Mouse (Mus musculus): ENCODE data around the gene Plcb4. TPM values are rescaled to one million over a fixed set of nuclear protein-coding genes. Genes with fewer than 3 reads are reported as not detected.

Gene Plcb4
- polyA plus RNA-seq, 1 experiment from 2014 or later: 24.1 TPM

DNA sequence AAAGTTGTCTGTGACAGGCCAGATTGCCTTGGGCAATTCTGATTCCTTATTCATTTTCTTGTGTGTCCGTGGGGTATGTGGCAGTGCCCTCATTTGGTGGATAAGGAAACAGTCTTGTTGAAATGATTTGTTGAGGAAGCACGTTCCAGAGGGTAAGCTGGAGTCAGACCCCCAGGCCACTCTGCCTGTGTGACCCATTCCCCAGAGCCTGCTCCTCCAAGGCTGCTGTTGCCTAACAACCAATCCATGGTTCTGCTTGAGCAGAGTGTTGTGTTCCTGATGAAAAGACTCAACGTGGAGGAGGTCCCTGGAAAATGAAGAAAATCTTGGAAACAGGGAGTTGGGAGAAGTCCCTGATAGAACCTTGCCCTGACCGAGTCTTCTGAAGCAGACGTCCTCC is 18.8 kb downstream of the Plcb4 start:
- 65% methylated on average over 5 of the region's 5 CpGs for WGBS
- DNase-seq (ENCODE audit: low spot score) (no peak), ATAC-seq (replicated peaks; ENCODE audit: low FRiP score) (no peak)
- no peaks in the 10 kb centered on the region for H3K27me3 ChIP-seq (ENCODE audit: control insufficient read depth, insufficient read depth, low read length)
- no peaks in the 10 kb centered on the region for H3K9me3 ChIP-seq (ENCODE audit: control insufficient read depth, low read length)
- H3K4me2 ChIP-seq (ENCODE audit: low read depth, low read length, severe bottlenecking): no peak overlapping the region
- no peak overlapping the region for H3K9ac ChIP-seq (ENCODE audit: low read length)
- H3K27ac ChIP-seq (ENCODE audit: low read depth, low read length): no peak overlapping the region
- H3K4me1 ChIP-seq (replicated peaks; ENCODE audit: control insufficient read depth, insufficient read depth, low read length): no peaks in the 10 kb centered on the region
- H3K4me3 ChIP-seq (ENCODE audit: low read depth, low read length): no peak overlapping the region
- H3K36me3 ChIP-seq (ENCODE audit: control insufficient read depth, insufficient read depth, low read length): no peaks in the 10 kb centered on the region

DNA sequence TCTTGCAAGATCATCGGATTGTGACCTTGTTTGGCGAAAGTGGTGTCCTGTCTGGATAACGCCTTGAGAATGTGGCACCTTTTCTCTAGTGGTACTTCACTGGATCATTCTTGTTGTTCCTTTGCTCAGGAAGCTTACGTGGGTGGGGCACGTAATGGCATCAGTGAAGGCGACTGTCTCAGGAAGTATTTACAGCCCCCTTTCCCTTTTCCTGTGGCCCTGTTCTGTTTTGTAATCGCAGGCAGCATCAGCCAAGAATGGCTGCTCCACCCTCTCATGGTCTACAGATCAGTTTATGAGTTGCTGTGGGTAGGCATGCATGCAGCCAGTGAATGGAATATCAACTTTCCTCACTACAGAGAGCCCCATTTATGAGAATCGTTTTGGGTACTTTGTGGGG is 21.2 kb downstream of the Plcb4 start:
- no peak overlapping the region for H3K27ac ChIP-seq (ENCODE audit: low read depth, low read length)
- ATAC-seq (replicated peaks; ENCODE audit: low FRiP score): no peak
- H3K9me3 ChIP-seq (ENCODE audit: control insufficient read depth, low read length): no peaks in the 10 kb centered on the region
- H3K4me3 ChIP-seq (ENCODE audit: low read depth, low read length): no peak overlapping the region
- 92% methylated on average over 8 of the region's 8 CpGs for WGBS
- H3K27me3 ChIP-seq (ENCODE audit: control insufficient read depth, insufficient read depth, low read length): no peaks in the 10 kb centered on the region
- DNase-seq (ENCODE audit: low spot score): no peak
- no peaks in the 10 kb centered on the region for H3K36me3 ChIP-seq (ENCODE audit: control insufficient read depth, insufficient read depth, low read length)
- H3K4me2 ChIP-seq (ENCODE audit: low read depth, low read length, severe bottlenecking): no peak overlapping the region
- no peak overlapping the region for H3K9ac ChIP-seq (ENCODE audit: low read length)
- no peaks in the 10 kb centered on the region for H3K4me1 ChIP-seq (replicated peaks; ENCODE audit: control insufficient read depth, insufficient read depth, low read length)

DNA sequence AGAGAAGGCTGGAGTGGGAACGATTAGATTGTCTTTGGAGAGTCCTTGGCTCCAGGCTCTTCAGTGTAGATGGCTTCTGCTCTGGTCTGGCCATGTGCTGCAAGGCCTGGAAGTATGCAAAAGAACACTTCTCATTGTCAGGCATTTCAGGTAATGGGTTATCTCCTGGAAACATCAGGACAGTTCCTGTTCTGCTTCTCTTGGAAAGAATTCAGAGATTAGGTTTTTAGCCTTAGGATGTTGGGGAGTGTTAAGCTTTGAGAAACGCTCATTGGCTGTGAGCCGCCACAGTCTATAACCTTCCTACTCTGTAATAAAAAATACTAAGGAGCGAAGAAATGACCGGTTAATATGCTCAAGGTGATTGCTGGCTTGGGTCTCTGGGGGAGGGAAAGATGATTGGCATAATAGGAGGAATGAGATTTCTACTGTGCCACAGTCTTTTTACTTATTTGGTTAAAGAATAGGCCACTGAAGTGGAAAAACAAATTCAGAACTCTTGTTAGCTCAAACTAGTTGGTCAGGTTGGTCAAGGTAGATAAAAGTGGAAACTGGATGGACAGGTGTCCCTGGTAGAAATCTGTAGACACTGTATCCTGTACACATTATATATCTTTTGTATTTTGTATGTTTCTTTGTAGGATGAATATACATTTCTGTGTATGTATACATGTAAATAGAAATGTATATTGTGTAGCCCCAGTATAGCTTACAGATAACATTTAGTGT is 21.8 kb downstream of the Plcb4 start:
- Histone ChIP-seq H3K4me3 (ENCODE audit: low read depth, low read length) (no peak overlapping the region), H3K36me3 (ENCODE audit: control insufficient read depth, insufficient read depth, low read length) (no peaks in the 10 kb centered on the region), H3K27me3 (ENCODE audit: control insufficient read depth, insufficient read depth, low read length) (no peaks in the 10 kb centered on the region), H3K4me1 (replicated peaks; ENCODE audit: control insufficient read depth, insufficient read depth, low read length) (no peaks in the 10 kb centered on the region), H3K4me2 (ENCODE audit: low read depth, low read length, severe bottlenecking) (no peak overlapping the region), H3K27ac (ENCODE audit: low read depth, low read length) (no peak overlapping the region), H3K9ac (ENCODE audit: low read length) (no peak overlapping the region), H3K9me3 (ENCODE audit: control insufficient read depth, low read length) (no peaks in the 10 kb centered on the region)
- 93% methylated on average over 5 of the region's 5 CpGs for WGBS
- DNase-seq (ENCODE audit: low spot score) (no peak), ATAC-seq (replicated peaks; ENCODE audit: low FRiP score) (no peak)

DNA sequence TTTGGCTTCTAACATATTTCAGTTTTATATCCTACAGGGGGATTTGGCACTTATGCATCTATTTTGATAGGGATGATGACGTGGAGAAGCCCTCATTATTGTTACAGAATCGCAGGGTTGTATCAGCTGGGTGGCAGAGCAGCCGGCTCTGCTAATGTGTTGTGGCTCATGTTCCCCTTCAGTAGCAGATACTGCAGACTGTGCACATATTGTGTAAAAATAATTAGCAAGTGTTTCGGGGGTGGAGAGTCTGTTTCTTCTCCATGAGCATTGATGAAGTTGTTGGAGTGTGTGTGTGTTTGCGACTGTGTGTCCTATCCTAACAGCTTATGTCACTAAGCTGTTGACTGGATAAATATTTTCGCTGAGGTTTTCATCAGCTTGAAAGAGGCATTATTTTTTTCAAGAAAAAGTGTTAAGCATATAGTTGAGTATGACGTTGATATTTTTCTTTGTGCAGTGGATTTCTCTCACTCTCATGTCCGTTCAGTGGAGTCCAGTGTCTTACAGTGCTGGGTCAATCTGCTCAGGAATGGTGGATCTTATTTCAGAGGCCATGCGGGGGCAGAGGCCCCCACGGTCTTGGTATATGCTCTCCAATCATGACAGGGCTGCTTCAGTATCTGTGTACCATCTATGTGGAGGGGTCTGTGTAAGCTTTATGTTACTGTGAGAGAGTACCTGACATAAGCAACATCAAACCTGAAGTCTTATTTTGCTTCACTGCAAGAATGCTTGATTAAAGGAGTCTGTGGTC is 25.1 kb downstream of the Plcb4 start:
- no peak for ATAC-seq (replicated peaks; ENCODE audit: low FRiP score)
- WGBS: 85% methylated on average over 10 of the region's 10 CpGs

DNA sequence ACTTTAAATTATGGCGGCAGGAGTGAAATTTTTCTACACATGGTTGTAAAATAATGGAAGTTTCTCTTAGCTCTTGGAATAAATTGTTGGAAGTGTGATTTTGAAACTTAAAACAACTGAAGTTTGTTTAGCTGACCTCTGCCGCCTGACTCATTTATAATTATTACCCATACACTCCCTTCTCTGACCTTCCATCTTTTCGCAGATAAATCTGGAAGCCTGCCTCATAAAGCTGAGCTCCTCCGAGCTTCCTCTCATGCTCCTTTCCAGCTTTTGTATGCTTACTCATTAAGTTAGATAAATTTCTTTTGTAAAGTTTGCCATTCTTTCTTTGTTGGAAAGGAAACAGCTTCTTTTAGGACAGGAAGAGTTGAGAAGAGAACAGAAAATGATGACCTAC is 27.9 kb downstream of the Plcb4 start:
- H3K4me2 ChIP-seq (ENCODE audit: low read depth, low read length, severe bottlenecking): no peak overlapping the region
- WGBS: 90% methylated on average over 4 of the region's 4 CpGs
- H3K27me3 ChIP-seq (ENCODE audit: control insufficient read depth, insufficient read depth, low read length): no peaks in the 10 kb centered on the region
- H3K36me3 ChIP-seq (ENCODE audit: control insufficient read depth, insufficient read depth, low read length): no peaks in the 10 kb centered on the region
- no peak overlapping the region for H3K9ac ChIP-seq (ENCODE audit: low read length)
- no peaks in the 10 kb centered on the region for H3K4me1 ChIP-seq (replicated peaks; ENCODE audit: control insufficient read depth, insufficient read depth, low read length)
- H3K4me3 ChIP-seq (ENCODE audit: low read depth, low read length): no peak overlapping the region
- H3K27ac ChIP-seq (ENCODE audit: low read depth, low read length): no peak overlapping the region
- H3K9me3 ChIP-seq (ENCODE audit: control insufficient read depth, low read length): no peaks in the 10 kb centered on the region
- no peak for ATAC-seq (replicated peaks; ENCODE audit: low FRiP score)
- no peak for DNase-seq (ENCODE audit: low spot score)

More for the DNA sequence above, 25.1 kb downstream of the Plcb4 start:
- no peaks in the 10 kb centered on the region for H3K9me3 ChIP-seq (ENCODE audit: control insufficient read depth, low read length)
- no peaks in the 10 kb centered on the region for H3K36me3 ChIP-seq (ENCODE audit: control insufficient read depth, insufficient read depth, low read length)
- no peaks in the 10 kb centered on the region for H3K27me3 ChIP-seq (ENCODE audit: control insufficient read depth, insufficient read depth, low read length)
- no peaks in the 10 kb centered on the region for H3K4me1 ChIP-seq (replicated peaks; ENCODE audit: control insufficient read depth, insufficient read depth, low read length)
- no peak overlapping the region for H3K4me3 ChIP-seq (ENCODE audit: low read depth, low read length)
- no peak overlapping the region for H3K9ac ChIP-seq (ENCODE audit: low read length)
- no peak overlapping the region for H3K27ac ChIP-seq (ENCODE audit: low read depth, low read length)
- DNase-seq (ENCODE audit: low spot score): no peak
- no peak overlapping the region for H3K4me2 ChIP-seq (ENCODE audit: low read depth, low read length, severe bottlenecking)

DNA sequence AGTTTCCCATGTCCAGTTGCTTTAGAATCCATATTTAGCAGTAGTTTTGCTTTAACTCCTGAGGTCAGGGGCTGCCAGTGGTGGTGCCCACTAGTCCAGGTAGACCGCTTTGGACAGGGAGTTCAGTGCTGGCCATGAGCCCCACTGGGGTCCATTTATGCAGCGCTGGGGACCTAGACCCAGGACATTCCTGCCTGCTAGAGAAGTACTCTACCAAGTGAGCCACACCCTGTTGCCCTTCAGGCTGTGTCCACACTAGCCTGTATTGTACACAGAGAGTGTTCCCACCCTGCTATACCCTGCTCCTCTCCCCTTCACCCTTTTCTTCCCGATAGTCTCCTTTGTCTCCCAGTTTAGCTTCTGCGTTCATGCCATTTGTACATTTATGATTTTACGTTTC is 28.8 kb downstream of the Plcb4 start:
- DNase-seq (ENCODE audit: low spot score) (no peak), ATAC-seq (replicated peaks; ENCODE audit: low FRiP score) (no peak)
- Histone ChIP-seq H3K36me3 (ENCODE audit: control insufficient read depth, insufficient read depth, low read length) (no peaks in the 10 kb centered on the region), H3K27me3 (ENCODE audit: control insufficient read depth, insufficient read depth, low read length) (no peaks in the 10 kb centered on the region), H3K27ac (ENCODE audit: low read depth, low read length) (no peak overlapping the region), H3K4me3 (ENCODE audit: low read depth, low read length) (no peak overlapping the region), H3K4me2 (ENCODE audit: low read depth, low read length, severe bottlenecking) (no peak overlapping the region), H3K9ac (ENCODE audit: low read length) (no peak overlapping the region), H3K9me3 (ENCODE audit: control insufficient read depth, low read length) (no peaks in the 10 kb centered on the region), H3K4me1 (replicated peaks; ENCODE audit: control insufficient read depth, insufficient read depth, low read length) (no peaks in the 10 kb centered on the region)
- 92% methylated on average over 5 of the region's 5 CpGs for WGBS

DNA sequence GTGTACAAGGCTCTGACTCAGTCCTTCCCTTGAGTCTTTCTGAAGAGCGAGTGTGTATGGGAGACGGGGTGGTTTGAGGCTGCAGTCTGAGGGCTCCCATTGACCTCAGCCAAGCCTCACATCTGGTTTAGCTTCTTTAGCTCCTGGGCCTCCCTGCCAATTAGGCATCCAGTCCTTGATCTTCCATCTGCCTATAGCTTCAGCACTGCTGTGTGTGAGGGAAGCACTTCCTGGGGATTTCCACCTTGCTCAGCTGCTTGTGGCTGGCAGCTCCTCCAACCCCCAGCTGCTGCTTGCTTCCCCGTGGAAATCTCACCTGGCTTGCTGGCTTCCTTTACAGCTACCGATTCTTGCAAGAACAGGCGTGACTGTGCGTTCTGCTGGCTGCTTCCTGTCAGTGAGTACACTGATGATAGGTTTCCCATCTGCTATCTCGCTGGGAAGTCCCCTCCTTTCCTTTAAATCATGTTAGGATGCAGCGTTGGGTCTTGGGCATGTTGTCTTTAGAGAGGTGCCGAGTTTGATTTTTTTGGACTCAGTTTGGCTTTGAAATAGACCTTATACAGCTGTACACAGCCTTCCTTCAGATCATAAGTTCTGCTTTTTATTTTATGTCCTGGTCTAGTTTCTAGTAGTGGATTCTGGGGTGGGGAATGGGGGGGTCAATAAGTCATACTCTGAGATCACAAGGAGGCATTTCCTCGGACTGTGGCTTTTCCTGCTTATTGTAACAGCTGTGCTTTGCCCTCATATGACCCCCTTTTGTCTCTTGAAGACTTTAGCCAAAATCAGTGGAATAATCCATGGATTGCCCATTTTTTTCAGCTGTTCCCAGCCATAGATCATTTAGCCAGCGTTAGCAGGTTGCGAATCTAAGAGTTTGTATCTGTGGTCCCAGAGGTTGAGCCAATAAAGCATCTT is 34.0 kb downstream of the Plcb4 start:
- ATAC-seq (replicated peaks; ENCODE audit: low FRiP score) (no peak; the same call in 1 of the 2 replicates), DNase-seq (ENCODE audit: low spot score) (no peak)
- 75% methylated on average over 12 of the region's 12 CpGs for WGBS
- H3K27ac ChIP-seq (ENCODE audit: low read depth, low read length): no peak overlapping the region
- H3K4me3 ChIP-seq (ENCODE audit: low read depth, low read length): no peak overlapping the region
- no peaks in the 10 kb centered on the region for H3K27me3 ChIP-seq (ENCODE audit: control insufficient read depth, insufficient read depth, low read length)
- H3K4me2 ChIP-seq (ENCODE audit: low read depth, low read length, severe bottlenecking): no peak overlapping the region
- no peaks in the 10 kb centered on the region for H3K36me3 ChIP-seq (ENCODE audit: control insufficient read depth, insufficient read depth, low read length)
- no peaks in the 10 kb centered on the region; the same call in 1 of the 2 replicates for H3K4me1 ChIP-seq (replicated peaks; ENCODE audit: control insufficient read depth, insufficient read depth, low read length)
- no peak overlapping the region for H3K9ac ChIP-seq (ENCODE audit: low read length)
- no peaks in the 10 kb centered on the region for H3K9me3 ChIP-seq (ENCODE audit: control insufficient read depth, low read length)

DNA sequence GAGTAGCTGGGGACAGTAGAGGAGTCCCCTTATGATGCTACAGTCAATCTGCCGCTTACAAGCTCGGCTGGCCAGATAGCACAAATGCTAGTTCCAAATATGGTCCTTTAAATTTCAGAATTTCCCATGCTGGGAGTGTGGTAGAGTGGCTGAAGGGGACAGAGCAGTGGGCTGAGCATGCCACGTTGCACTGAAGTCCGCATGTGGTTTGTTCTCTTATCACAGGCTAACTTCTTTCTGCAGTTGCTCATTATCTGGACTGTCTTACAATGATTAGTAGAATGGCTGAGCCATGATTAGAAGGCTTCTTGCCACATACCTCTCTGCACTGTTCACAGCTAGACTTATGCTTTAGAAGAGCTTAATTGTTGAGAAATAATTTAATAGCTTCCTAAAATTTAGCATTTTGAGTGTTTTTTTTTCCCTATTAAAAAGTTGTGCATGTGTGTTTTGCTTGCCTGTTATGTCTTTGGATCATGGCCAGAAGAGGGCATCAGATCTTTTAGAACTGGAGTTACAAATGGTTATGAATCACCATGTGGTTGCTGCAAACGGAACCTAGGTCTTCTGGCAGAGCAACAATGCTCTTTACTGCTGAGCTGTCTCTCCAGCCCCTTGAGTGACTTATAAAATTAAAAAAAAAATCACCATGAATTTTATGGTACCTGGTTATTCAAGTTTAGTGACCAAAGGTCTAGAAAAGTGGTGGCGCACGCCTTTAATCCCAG is 42.0 kb downstream of the Plcb4 start:
- H3K27ac ChIP-seq (ENCODE audit: low read depth, low read length): no peak overlapping the region
- no peak overlapping the region for H3K4me3 ChIP-seq (ENCODE audit: low read depth, low read length)
- ATAC-seq (replicated peaks; ENCODE audit: low FRiP score) (no peak), DNase-seq (ENCODE audit: low spot score) (no peak)
- no peak overlapping the region for H3K4me2 ChIP-seq (ENCODE audit: low read depth, low read length, severe bottlenecking)
- H3K9ac ChIP-seq (ENCODE audit: low read length): no peak overlapping the region
- H3K36me3 ChIP-seq (ENCODE audit: control insufficient read depth, insufficient read depth, low read length): no peaks in the 10 kb centered on the region
- H3K4me1 ChIP-seq (replicated peaks; ENCODE audit: control insufficient read depth, insufficient read depth, low read length): no peaks in the 10 kb centered on the region
- no peaks in the 10 kb centered on the region for H3K9me3 ChIP-seq (ENCODE audit: control insufficient read depth, low read length)
- WGBS: 97% methylated on average over 7 of the region's 7 CpGs
- no peaks in the 10 kb centered on the region for H3K27me3 ChIP-seq (ENCODE audit: control insufficient read depth, insufficient read depth, low read length)

Measured in forebrain, embryonic 11.5 days (tissue).